Mouse (Mus musculus) neural tube, embryonic 11.5 days (tissue): ENCODE data around the gene R3hdm2. TPM values are rescaled to one million over a fixed set of nuclear protein-coding genes. Genes with fewer than 3 reads are reported as not detected.

Experiments
- ATAC-seq: fragments of 200-750 bp; cut with Nextera tagmentation; 2 replicates; pipeline ENCODE4 v1.8.0; 2017; ENCODE audit warnings: moderate number of reproducible peaks, mild to moderate bottlenecking, moderate TSS enrichment, moderate library complexity; ENCODE audit not compliant: insufficient read depth, low FRiP score, low TSS enrichment
- DNase-seq: peaks from one replicate; pipeline ENCODE4 v3.0.0-alpha.2; 2015; ENCODE audit warnings: low spot score
- H3K27ac ChIP-seq: fragments of 300-500 bp; sonication (generic); 2 replicates; pipeline ENCODE4 v1.5.1; 2014; ENCODE audit warnings: low read depth, mild to moderate bottlenecking, low read length
- H3K27me3 ChIP-seq: fragments of 300-500 bp; sonication (generic); 2 replicates; pipeline ENCODE4 v1.6.1; 2014; ENCODE audit warnings: mild to moderate bottlenecking, low read length, mixed read lengths; ENCODE audit not compliant: control insufficient read depth, insufficient read depth
- H3K36me3 ChIP-seq: fragments of 300-500 bp; sonication (generic); 2 replicates; pipeline ENCODE4 v1.6.1; 2014; ENCODE audit warnings: mild to moderate bottlenecking, low read length, moderate library complexity, mixed read lengths; ENCODE audit not compliant: control insufficient read depth, insufficient read depth
- H3K4me1 ChIP-seq: fragments of 300-500 bp; sonication (generic); 2 replicates; pipeline ENCODE4 v1.6.1; 2014; ENCODE audit warnings: low read length, mixed read lengths; ENCODE audit not compliant: control insufficient read depth, insufficient read depth
- H3K4me2 ChIP-seq: fragments of 300-500 bp; sonication (generic); 2 replicates; pipeline ENCODE4 v1.6.1; 2014; ENCODE audit warnings: low read depth, mild to moderate bottlenecking, moderate library complexity
- H3K4me3 ChIP-seq: fragments of 300-500 bp; sonication (generic); 2 replicates; pipeline ENCODE4 v1.5.1; 2014; ENCODE audit warnings: low read depth, low read length
- H3K9ac ChIP-seq: fragments of 300-500 bp; sonication (generic); 2 replicates; pipeline ENCODE4 v1.6.1; 2014; ENCODE audit warnings: mild to moderate bottlenecking, low read length
- H3K9me3 ChIP-seq: fragments of 300-500 bp; sonication (generic); 2 replicates; pipeline ENCODE4 v1.6.1; 2016; ENCODE audit warnings: low read length; ENCODE audit not compliant: control insufficient read depth
- WGBS: fragments of 180-500 bp; shearing (Covaris S2); extraction: QIAGEN DNeasy Blood & Tissue Kit; methylation state at CpG from one replicate; pipeline ENCODE4 v1.1.7; 2014; 5-methylcytosine and 5-hydroxymethylcytosine counted together
- polyA plus RNA-seq: library from polyadenylated mRNA; unstranded; fragments of >200 nt; fragmentation: Nextera tagmentation; extraction: Ambion mirVana; gene quantifications from 2 replicates; pipeline ENCODE4 v1.2.1, GENCODE M21; 2014

The R3hdm2 gene
- polyA plus RNA-seq, 1 experiment from 2014 or later = 27.4 TPM

GRCm38 (mm10) chr10:127407391-127407790 lies 27.3 kb downstream of the R3hdm2 start:
- Histone ChIP-seq H3K4me2 (no peak overlapping the region), H3K4me1 (no peaks in the 10 kb centered on the region), H3K9me3 (no peaks in the 10 kb centered on the region), H3K27ac (no peak overlapping the region), H3K27me3 (no peaks in the 10 kb centered on the region), H3K9ac (no peak overlapping the region), H3K4me3 (no peak overlapping the region), H3K36me3 (no peaks in the 10 kb centered on the region)
- ATAC-seq (no peak), DNase-seq (no peak)
- WGBS = 56% methylated on average over 4 of the region's 4 CpGs

GRCm38 (mm10) chr10:127412101-127412500 lies 32.0 kb downstream of the R3hdm2 start:
- ATAC-seq (no peak), DNase-seq (no peak)
- WGBS = 29% methylated on average over 5 of the region's 5 CpGs

GRCm38 (mm10) chr10:127412776-127413175 lies 32.6 kb downstream of the R3hdm2 start:
- 83% methylated on average over 2 of the region's 2 CpGs for WGBS
- Histone ChIP-seq H3K4me3 (no peak overlapping the region), H3K27ac (no peak overlapping the region), H3K4me2 (no peak overlapping the region), H3K4me1 (no peaks in the 10 kb centered on the region), H3K9ac (no peak overlapping the region), H3K36me3 (no peaks in the 10 kb centered on the region), H3K27me3 (no peaks in the 10 kb centered on the region), H3K9me3 (no peaks in the 10 kb centered on the region)
- DNase-seq (no peak), ATAC-seq (no peak)

More at GRCm38 (mm10) chr10:127412101-127412500, 32.0 kb downstream of the R3hdm2 start:
- Histone ChIP-seq H3K9me3 (no peaks in the 10 kb centered on the region), H3K4me3 (no peak overlapping the region), H3K4me1 (no peaks in the 10 kb centered on the region), H3K4me2 (no peak overlapping the region), H3K27me3 (no peaks in the 10 kb centered on the region), H3K36me3 (no peaks in the 10 kb centered on the region), H3K27ac (no peak overlapping the region), H3K9ac (no peak overlapping the region)

GRCm38 (mm10) chr10:127413585-127413984 lies 33.5 kb downstream of the R3hdm2 start:
- no peaks in the 10 kb centered on the region for H3K4me1 ChIP-seq
- H3K9ac ChIP-seq = no peak overlapping the region
- no peaks in the 10 kb centered on the region for H3K27me3 ChIP-seq
- no peaks in the 10 kb centered on the region for H3K36me3 ChIP-seq
- H3K27ac ChIP-seq = no peak overlapping the region
- H3K9me3 ChIP-seq = no peaks in the 10 kb centered on the region
- DNase-seq = no peak
- no peak for ATAC-seq
- no peak overlapping the region for H3K4me3 ChIP-seq
- H3K4me2 ChIP-seq = no peak overlapping the region
- 89% methylated on average over 1 of the region's 1 CpGs for WGBS

- Histone ChIP-seq H3K27me3 (no peaks in the 10 kb centered on the region), H3K36me3 (no peaks in the 10 kb centered on the region), H3K4me2 (no peak overlapping the region), H3K27ac (no peak overlapping the region), H3K9me3 (no peaks in the 10 kb centered on the region), H3K4me1 (no peaks in the 10 kb centered on the region), H3K9ac (no peak overlapping the region), H3K4me3 (no peak overlapping the region)
- no peak for ATAC-seq
- DNase-seq = no peak
- WGBS = 78% methylated on average over 3 of the region's 3 CpGs
These were observed 34.0 kb downstream of the R3hdm2 start for GRCm38 (mm10) chr10:127414141-127414540.

GRCm38 (mm10) chr10:127420131-127420530 lies 40.0 kb downstream of the R3hdm2 start:
- Histone ChIP-seq H3K27me3 (no peaks in the 10 kb centered on the region), H3K4me2 (no peak overlapping the region), H3K4me3 (no peak overlapping the region), H3K27ac (no peak overlapping the region), H3K36me3 (no peaks in the 10 kb centered on the region), H3K9ac (no peak overlapping the region), H3K9me3 (no peaks in the 10 kb centered on the region), H3K4me1 (peaks cover 14% of the 10 kb centered on the region)
- WGBS = 13% methylated on average over 6 of the region's 6 CpGs
- ATAC-seq (no peak), DNase-seq (no peak)

GRCm38 (mm10) chr10:127420676-127421353 lies 40.7 kb downstream of the R3hdm2 start:
- Histone ChIP-seq H3K27ac (no peak overlapping the region), H3K9me3 (no peaks in the 10 kb centered on the region), H3K36me3 (no peaks in the 10 kb centered on the region), H3K4me1 (peaks cover 14% of the 10 kb centered on the region), H3K9ac (0 out of 2 replicates have a peak overlapping the region, but pooled peaks have one; percentile 3), H3K4me2 (peak overlapping the region; percentile 17; the same call in 1 of the 2 replicates), H3K27me3 (no peaks in the 10 kb centered on the region), H3K4me3 (no peak overlapping the region)
- no peak for ATAC-seq
- no peak for DNase-seq
- WGBS = 8% methylated on average over 9 of the region's 9 CpGs

- Histone ChIP-seq H3K4me1 (peaks cover 14% of the 10 kb centered on the region), H3K9me3 (no peaks in the 10 kb centered on the region), H3K27me3 (no peaks in the 10 kb centered on the region), H3K4me3 (no peak overlapping the region), H3K27ac (no peak overlapping the region), H3K9ac (no peak overlapping the region), H3K36me3 (no peaks in the 10 kb centered on the region), H3K4me2 (peak overlapping the region; percentile 15; the same call in 1 of the 2 replicates)
- DNase-seq = peak; percentile 55
- no peak for ATAC-seq
- 29% methylated on average over 6 of the region's 6 CpGs for WGBS
These were observed 41.9 kb downstream of the R3hdm2 start for GRCm38 (mm10) chr10:127422047-127422446.

GRCm38 (mm10) chr10:127425794-127426193 lies 45.7 kb downstream of the R3hdm2 start:
- Histone ChIP-seq H3K4me1 (peaks cover 12% of the 10 kb centered on the region), H3K27ac (no peak overlapping the region), H3K9ac (no peak overlapping the region), H3K36me3 (no peaks in the 10 kb centered on the region), H3K27me3 (no peaks in the 10 kb centered on the region), H3K9me3 (no peaks in the 10 kb centered on the region), H3K4me3 (no peak overlapping the region), H3K4me2 (no peak overlapping the region)
- DNase-seq (no peak), ATAC-seq (no peak)
- 93% methylated on average over 2 of the region's 2 CpGs for WGBS
